Mouse (Mus musculus) adrenal gland, postnatal 4 days (tissue): ENCODE results near the gene Gm29049. TPM values are rescaled to one million over a fixed set of nuclear protein-coding genes. Genes with fewer than 3 reads are reported as not detected.
"Not testable (repeated sequence)": the region's sequence is repeated elsewhere in the genome, so short reads cannot be mapped to it uniquely, and the experiment has no call there.

Experiments
- DNase-seq, 2 experiments: peaks; one replicate each; pipeline ENCODE4 v3.0.0; 2021 to 2022; ENCODE audit warnings: low spot score in 2 of 2, mixed read lengths in 2 of 2
- long read RNA-seq, 2 experiments: library from polyadenylated mRNA; stranded (forward); transcript quantifications; one replicate each; pipeline ENCODE4 v2.0.0; 2021
- total RNA-seq, 2 experiments: library from RNA; stranded (reverse); gene quantifications; 2 replicates each; pipeline ENCODE4 v1.2.3; 2021

Gene Gm29049
- total RNA-seq, result not detected
- long read RNA-seq, experiment 1, result 0 reads
- long read RNA-seq, experiment 2, result 0 reads

GRCm38 (mm10) chrY:7997068-7997467 is at the start of gene Gm29049:
TSS of gene Gm29049 (minus strand) at chrY:7997168.
- DNase-seq, result not testable (repeated sequence)

Other genes with a start within 250 kb of the Gm29049 start
- not detected for gene Gm20825, start 74.3 kb upstream of the Gm29049 start, total RNA-seq